Mouse (Mus musculus): Measurements from ENCODE around the gene Zfp382.

- TF ChIP-seq CTCF (IDR thresholded peaks at IDR 0.05; ENCODE audit: low read depth, low read length) (no peak), TAL1 (conservative IDR thresholded peaks at IDR 0.05; ENCODE audit: low read depth, low read length) (no peak), GATA1 (IDR thresholded peaks at IDR 0.05; ENCODE audit: borderline replicate concordance, low read length) (no peak), POLR2AphosphoS5 (IDR thresholded peaks at IDR 0.05; ENCODE audit: insufficient replicate concordance, low read depth, low read length) (no peak)
Measured at GRCm38 (mm10) chr7:30170283-30170951, 48.7 kb downstream of the Zfp382 start.

All from G1E (cell line).